Mouse (Mus musculus): ENCODE results near the gene Igsf3.

Gene Igsf3

DNA sequence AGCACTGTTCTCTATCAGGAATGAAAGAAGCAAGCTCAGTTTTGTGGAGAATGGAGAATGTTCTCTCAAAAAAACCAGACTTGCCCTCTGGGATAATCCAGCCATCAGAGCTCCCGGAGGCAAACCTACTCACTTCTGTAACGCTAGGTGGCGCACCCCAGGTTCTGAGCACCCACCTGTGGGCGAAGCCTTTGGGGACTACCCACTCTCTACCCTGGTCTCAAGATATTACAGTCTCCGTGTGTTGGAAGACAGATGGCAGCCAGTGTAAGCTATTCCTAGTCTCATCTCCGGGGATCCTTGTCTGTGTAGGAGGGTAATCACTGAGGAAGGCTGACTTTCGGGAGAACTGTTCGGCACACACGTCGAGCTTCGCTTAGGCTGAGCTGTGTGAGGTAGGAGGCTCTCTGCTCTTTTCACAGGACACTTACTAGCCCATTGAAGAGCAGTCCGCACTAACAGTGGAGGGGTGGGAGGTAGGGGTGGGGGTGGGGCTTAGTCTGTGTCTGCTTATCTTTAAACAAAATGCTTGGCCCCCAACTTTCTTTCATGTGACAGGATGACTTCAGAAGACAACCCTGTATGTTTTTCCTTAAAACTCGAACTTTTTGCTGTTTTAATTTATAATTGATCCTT lies 4.4 kb upstream of the Igsf3 start:
- no peak for DNase-seq (ENCODE audit: low read depth, low spot score)

- no peak for DNase-seq (ENCODE audit: low read depth, low spot score)
These were observed 557 bp downstream of the Igsf3 start for GRCm38 (mm10) chr3:101377256-101378024.

DNA sequence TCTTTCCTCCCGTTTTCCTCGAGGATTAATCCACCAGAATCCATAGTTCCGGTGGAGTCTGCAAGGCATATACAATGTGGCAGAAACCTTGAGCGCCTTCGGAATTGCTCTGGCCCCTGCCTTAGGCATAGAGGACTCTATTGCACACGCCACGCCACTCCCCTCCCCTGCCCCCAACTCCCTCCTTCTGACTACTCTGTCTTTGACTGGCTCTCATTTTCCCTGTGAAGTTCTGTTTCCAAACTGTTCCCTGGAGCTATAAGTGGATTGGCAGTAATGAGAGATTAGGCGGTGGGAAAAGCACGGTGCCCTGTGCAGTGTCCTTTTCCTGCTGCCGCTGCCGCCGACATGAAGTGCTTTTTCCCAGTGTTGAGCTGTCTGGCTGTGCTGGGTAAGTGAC lies 1.2 kb downstream of the Igsf3 start:
- DNase-seq (ENCODE audit: low read depth, low spot score): no peak

- no peak for DNase-seq (ENCODE audit: low read depth, low spot score)
These were observed 2.9 kb downstream of the Igsf3 start for GRCm38 (mm10) chr3:101379789-101380188.

DNA sequence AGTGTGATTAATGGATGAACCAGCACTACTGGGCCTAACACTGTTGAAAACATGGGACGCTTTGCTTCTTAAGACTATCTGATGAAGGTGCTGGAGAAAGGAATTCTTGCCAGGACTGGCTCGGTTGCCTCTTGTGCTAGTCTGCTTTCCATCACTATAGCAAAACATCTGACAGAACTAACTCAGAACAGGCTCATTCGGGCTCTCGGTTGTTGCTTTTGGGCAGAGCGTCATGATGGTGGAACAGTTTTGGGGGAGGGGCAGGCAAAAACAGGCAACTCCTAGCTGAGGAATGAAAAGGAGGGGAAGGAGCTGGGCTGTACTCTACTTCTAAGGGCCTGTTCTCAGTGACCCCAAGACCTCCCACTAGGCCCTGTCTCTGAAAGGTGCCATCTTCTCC lies 4.8 kb downstream of the Igsf3 start:
- DNase-seq (ENCODE audit: low read depth, low spot score): no peak

DNA sequence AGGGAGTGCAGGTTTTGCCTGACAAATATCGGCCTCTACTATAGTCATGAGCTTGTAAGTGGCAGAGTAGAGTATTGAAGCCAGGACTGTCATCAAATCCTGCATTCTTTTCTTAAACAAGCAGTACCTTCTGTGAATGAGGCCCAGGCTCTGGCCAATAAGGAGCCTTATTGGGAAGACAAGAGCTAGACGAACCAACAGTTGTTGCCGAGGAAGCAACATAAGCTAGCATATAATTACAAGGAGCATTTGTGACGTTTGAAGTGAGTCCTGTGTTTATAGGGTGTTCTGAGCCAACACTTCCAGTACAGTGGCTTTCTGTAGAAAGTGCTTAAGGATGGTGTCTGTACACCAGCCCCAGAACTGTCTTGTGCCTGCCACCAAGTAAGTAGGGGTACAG lies 5.9 kb downstream of the Igsf3 start:
- DNase-seq (ENCODE audit: low read depth, low spot score): no peak

DNA sequence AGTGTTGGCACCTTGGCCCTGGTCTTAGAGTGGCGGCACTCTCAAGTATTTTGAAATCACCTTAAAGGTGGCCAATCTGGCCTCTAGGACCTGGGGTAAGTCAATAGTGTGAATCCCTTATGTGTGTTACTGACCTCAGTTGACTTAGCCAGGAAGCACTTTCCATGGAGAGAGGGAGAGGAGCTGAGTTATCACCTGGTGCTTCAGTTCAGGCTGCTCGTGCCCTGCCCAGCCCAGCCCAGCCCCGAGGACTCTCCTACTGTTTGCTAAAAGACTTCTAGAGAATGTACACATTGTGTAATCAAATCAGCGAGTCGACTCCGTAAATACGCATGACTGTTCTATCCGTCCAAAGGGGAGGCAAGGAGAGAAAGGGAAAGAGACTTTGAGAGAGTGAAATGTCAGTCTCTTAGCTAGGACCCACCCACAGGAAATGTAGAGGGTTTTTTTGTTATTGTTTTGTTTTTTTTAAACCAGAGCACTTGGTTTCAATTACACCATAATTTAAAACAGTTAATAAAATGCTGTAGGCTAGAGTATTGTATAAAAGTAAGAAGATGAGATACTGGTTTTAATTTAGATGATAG lies 9.6 kb downstream of the Igsf3 start:
- DNase-seq (ENCODE audit: low read depth, low spot score): no peak

GRCm38 (mm10) chr3:101387849-101388248 lies 11.0 kb downstream of the Igsf3 start:
- DNase-seq (ENCODE audit: low read depth, low spot score): no peak

DNA sequence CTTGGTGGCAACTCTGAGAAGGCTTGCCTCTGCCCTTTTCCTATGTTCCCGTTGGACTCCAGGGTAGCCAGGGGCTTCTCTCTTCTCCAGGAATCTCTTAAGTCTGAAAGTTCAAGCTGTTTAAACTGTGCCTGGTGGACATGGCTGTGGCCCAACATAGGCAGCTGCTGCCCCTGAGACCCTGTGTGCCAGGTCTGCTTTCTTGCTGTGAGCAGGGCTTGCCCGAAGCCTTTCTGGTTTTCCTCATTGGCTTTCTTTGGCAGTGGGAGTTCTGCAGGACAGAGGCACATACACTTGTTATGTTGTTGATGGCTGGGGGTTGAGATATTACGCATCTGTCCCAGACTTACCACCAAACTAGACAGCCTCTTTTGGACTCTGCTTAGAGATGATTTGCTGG lies 12.7 kb downstream of the Igsf3 start:
- DNase-seq (ENCODE audit: low read depth, low spot score): no peak

GRCm38 (mm10) chr3:101390472-101390871 lies 13.6 kb downstream of the Igsf3 start:
- no peak for DNase-seq (ENCODE audit: low read depth, low spot score)

DNA sequence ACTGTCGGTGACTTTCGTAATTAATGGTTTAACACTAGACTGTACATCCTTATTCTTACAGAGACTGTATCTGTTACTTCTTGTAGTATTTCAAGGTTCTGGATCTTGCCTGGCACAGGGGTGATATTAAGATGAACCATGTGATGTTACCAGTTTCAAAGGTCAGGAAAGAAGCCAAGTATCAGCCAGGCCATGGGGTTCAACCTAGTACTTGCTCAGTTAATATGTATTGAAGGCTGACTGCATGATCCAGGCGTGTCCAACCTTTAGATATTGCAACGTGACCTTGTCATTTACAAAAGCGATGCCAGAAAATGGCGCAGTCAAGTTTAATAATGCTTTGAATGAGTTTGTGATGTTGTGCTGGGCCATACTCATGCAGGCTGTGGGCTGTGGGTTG lies 15.1 kb downstream of the Igsf3 start:
- no peak for DNase-seq (ENCODE audit: low read depth, low spot score)

DNA sequence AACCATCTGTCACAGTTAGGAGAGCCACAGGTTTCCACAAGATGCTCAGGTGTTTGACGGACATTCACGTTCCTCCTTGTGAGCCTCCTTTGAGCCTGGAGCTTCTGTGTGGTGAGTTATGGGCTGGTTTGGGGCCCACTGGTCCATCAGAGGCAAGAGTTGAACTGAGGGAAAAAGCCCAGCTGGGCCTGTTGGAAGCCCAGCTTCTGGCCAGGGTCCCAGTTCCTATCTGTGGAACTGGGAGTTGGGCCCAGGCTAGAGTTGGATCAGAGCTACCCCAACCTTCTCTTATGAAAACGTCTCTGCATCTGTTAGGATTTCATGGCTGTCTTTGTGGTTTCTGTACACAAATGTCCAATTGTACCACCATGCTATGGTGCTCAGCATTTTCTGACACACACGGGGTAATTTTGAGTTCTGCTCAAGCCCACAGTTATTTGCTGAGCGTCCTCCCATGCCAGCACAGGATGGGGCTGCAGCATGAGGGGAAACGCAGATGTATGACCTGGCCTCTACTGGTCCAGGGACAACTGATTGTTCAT lies 16.3 kb downstream of the Igsf3 start:
- no peak for DNase-seq (ENCODE audit: low read depth, low spot score)

DNA sequence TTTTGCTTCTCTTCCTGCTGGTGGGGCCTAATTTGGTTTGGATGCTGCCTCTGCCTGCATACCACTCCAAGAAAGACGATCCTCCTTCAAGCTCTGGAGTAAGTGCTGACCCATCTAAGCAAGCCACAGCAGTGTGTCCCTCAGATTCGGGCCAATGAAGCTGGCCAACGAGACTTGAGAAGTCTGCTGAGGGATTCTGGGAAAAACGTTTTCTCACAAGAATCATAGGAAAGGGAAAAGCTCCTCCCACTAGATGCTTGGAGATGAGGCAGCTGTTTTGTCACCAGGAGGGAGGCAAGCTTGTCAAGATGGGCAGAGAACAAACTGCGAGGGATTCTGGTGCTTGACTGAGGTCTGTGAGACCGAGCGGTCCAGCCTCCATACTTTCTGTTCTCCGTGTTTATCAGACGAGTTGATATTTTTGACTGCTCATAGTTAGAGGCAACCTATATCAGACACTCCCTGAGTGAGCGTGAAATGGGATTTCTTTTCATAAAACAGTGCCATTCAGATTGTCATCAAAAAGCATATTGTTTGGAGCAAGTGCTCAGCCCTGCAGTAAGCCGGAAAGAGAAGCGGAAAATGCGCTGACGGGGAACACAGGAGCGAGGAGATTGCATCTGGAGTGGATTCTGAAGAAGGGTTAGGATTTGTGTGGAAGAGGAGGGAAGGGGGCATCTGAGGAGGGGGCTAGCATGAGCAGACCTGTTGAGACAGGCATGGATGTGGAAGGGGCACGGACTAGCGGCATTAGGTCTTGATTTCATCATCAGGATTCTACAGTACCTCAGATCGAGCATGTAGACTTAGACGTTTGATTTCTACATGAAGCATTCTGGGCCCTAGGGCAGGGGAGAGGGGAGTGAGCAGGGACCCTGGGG lies 17.0 kb downstream of the Igsf3 start:
- DNase-seq (ENCODE audit: low read depth, low spot score): no peak

DNA sequence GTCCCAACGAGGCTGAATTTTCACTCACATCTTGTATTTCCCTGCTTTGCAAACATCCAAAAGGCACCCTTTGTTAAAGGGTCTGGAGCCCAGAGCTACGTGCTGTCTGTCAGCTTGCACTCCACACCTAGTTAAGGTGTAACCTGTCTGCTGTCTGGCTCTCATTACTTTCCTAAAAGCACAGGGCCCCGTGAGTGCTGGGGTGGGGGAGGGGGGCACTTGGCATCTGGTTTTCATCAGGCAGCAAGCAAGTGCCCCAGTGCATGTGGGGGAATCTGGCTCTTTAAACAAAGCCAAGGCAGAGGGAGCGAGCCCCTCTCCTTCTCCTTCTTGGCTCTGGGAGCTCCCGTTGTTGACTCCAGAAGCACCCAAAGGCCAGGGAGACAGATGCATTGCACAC lies 18.5 kb downstream of the Igsf3 start:
- DNase-seq (ENCODE audit: low read depth, low spot score): no peak

DNA sequence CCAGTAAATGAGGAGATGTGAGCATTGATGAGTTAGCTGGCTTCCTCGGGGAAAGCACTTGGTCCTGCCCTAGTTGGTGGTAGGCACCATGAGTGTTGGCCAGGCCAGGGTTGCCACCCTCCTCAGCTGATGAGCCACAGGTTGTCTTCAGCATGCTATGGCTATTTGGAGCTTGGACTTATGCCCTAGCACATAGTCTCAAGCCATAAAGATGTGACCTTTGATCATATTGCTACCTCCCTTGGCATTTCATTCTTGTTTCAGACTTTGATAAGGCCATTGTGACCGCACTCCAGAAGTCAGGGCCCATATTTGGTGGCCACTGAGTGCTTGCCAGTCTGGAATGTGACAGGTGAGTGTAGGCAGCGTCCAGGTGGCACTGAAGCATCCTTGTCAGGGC lies 19.2 kb downstream of the Igsf3 start:
- DNase-seq (ENCODE audit: low read depth, low spot score): no peak

DNA sequence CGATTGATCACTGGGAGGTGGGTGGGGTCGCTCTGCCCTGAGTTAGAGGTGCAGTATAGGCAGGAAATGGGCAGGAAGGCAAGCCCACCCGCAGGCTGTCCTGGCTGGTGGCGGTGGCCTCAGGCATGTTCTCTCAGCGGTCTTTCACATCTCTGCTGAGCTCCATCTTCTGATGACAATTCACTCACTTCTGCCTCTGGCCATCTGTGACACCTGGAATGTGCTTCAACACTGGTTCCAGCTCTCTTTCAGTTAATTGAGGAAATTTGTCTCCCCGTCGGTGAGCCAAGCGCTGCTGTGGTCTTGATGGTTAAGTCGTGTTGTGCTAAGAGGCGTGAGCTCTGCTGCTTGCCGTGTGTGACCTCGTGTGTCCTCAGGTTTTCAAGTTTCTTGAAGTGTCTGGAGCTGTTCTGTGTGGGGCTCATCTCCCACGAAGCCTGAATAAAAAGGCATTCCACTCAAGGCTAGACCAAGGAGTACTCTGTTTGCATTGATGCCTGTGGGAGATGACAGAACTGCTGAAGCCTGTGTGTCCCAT lies 19.9 kb downstream of the Igsf3 start:
- DNase-seq (ENCODE audit: low read depth, low spot score): no peak

DNA sequence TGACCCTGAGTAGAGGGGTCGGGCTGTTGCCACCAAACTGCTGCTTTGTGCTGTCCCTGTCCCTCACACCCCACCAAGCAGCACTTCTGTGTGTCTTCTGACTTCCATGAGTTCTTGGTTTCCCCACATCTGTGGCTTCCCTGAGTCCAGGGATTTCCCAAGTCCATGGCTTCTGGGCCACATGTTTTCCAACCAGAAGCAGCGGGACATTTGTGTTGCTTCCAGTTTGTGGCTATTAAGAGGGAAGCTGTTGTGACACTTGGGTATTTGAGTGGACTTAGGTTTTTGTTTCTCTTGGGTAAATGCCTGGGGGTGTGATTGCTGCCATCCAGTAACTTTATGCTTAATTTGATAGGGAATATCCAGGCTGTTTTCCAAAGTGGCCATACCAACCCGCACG lies 20.5 kb downstream of the Igsf3 start:
- DNase-seq (ENCODE audit: low read depth, low spot score): no peak

GRCm38 (mm10) chr3:101398071-101398786 lies 21.3 kb downstream of the Igsf3 start:
- DNase-seq (ENCODE audit: low read depth, low spot score): no peak

GRCm38 (mm10) chr3:101398877-101399276 lies 22.0 kb downstream of the Igsf3 start:
- DNase-seq (ENCODE audit: low read depth, low spot score): no peak

GRCm38 (mm10) chr3:101401501-101401900 lies 24.6 kb downstream of the Igsf3 start:
- no peak for DNase-seq (ENCODE audit: low read depth, low spot score)
